Mouse (Mus musculus): Measurements from ENCODE around the gene Vmn2r70.

- TF ChIP-seq CTCF (IDR thresholded peaks at IDR 0.05; ENCODE audit: low read depth, low read length), result no peak
- no peak for TF ChIP-seq TAL1 (conservative IDR thresholded peaks at IDR 0.05; ENCODE audit: low read depth, low read length)
- no peak for TF ChIP-seq GATA1 (IDR thresholded peaks at IDR 0.05; ENCODE audit: borderline replicate concordance, low read length)
Observed at GRCm38 (mm10) chr7:85569092-85569491, at the start of gene Vmn2r70.

All from G1E (cell line).